Mouse (Mus musculus) MEL (cell line): ENCODE measurements around the gene Tmem205. TPM values are rescaled to one million over a fixed set of nuclear protein-coding genes. Genes with fewer than 3 reads are reported as not detected.

Experiments
- DNase-seq: peaks from one replicate; pipeline ENCODE4 v3.0.0; 2011; ENCODE audit warnings: low read depth, low spot score
- H3K27ac ChIP-seq: 2 replicates; pipeline ENCODE4 v1.5.1; 2012; ENCODE audit warnings: low read depth, mild to moderate bottlenecking, control low read depth, low read length, moderate library complexity; ENCODE audit not compliant: control insufficient read depth
- H3K27me3 ChIP-seq, 2 experiments: fragments of 150-350 bp in 1 of 2; sonication (generic) in 1 of 2; 2 replicates each; pipeline ENCODE4 v1.6.1; 2012; ENCODE audit warnings: low read length in 2 of 2, mild to moderate bottlenecking in 2 of 2, improper control_type of control experiment in 1 of 2, moderate library complexity in 1 of 2; ENCODE audit not compliant: insufficient read depth in 2 of 2, control insufficient read depth in 1 of 2
- H3K36me3 ChIP-seq, 2 experiments: 2 replicates each; pipeline ENCODE4 v1.6.1; 2012 to 2014; ENCODE audit warnings: low read length in 2 of 2, improper control_type of control experiment in 1 of 2, inconsistent platforms in 1 of 2, mild to moderate bottlenecking in 1 of 2; ENCODE audit not compliant: insufficient read depth in 2 of 2, control insufficient read depth in 1 of 2
- H3K4me1 ChIP-seq, 2 experiments: fragments of 150-350 bp in 1 of 2; sonication (generic) in 1 of 2; 2 replicates each; pipeline ENCODE4 v1.6.1; 2012; ENCODE audit warnings: low read length in 2 of 2, improper control_type of control experiment in 1 of 2, mild to moderate bottlenecking in 1 of 2; ENCODE audit not compliant: insufficient read depth in 2 of 2, control insufficient read depth in 1 of 2
- H3K4me3 ChIP-seq, 2 experiments: fragments of 150-350 bp in 1 of 2; sonication (generic) in 1 of 2; 2 replicates each; pipeline ENCODE4 v1.5.1; 2012; ENCODE audit warnings: low read depth in 2 of 2, low read length in 2 of 2, mild to moderate bottlenecking in 2 of 2, moderate library complexity in 2 of 2, control low read depth in 1 of 2, improper control_type of control experiment in 1 of 2; ENCODE audit not compliant: control insufficient read depth in 1 of 2, insufficient read depth in 1 of 2
- H3K79me2 ChIP-seq: 2 replicates; pipeline ENCODE4 v1.6.1; 2012; ENCODE audit warnings: mild to moderate bottlenecking, low read length, moderate library complexity; ENCODE audit not compliant: control insufficient read depth, poor library complexity, insufficient read depth
- H3K9ac ChIP-seq: 2 replicates; pipeline ENCODE4 v1.6.1; 2012; ENCODE audit warnings: low read depth, mild to moderate bottlenecking, control low read depth, low read length, moderate library complexity; ENCODE audit not compliant: control insufficient read depth, poor library complexity, severe bottlenecking
- H3K9me3 ChIP-seq: fragments of 150-350 bp; sonication (generic); replicated peaks from 2 replicates; pipeline ENCODE4 v1.6.1; 2012; ENCODE audit warnings: mild to moderate bottlenecking, low read length, improper control_type of control experiment, moderate library complexity; ENCODE audit not compliant: insufficient read depth
- MYB ChIP-seq: IDR thresholded peaks from 2 replicates; pipeline ENCODE4 v1.6.1; 2011; ENCODE audit warnings: mild to moderate bottlenecking, low read depth, low read length, improper control_type of control experiment
- TBP ChIP-seq: IDR thresholded peaks from 2 replicates; pipeline ENCODE4 v1.8.0; 2011; ENCODE audit warnings: low read depth, low read length, improper control_type of control experiment
- polyA plus RNA-seq, 2 experiments: library from polyadenylated mRNA; stranded (reverse) in 1 of 2; unstranded in 1 of 2; fragments of >175 nt in 1 of 2; fragments of >200 nt in 1 of 2; gene quantifications; 2 replicates each; pipeline versions ENCODE4 v1.2.1 to v1.2.4; 2012; ENCODE audit warnings: low replicate concordance in 2 of 2, low read depth in 1 of 2; ENCODE audit not compliant: insufficient read length in 2 of 2, insufficient read depth in 1 of 2, missing spikeins in 1 of 2
- total RNA-seq: library from RNA; depleted of rRNA; stranded (reverse); fragments of 300-350 nt; gene quantifications from 2 replicates; pipeline ENCODE4 v1.2.3, GENCODE M21; 2012; rRNA removed

The Tmem205 gene
- total and polyA plus RNA-seq, 3 experiments: 114 to 118 TPM; not detected in 1

- Histone ChIP-seq H3K27ac (no peak overlapping the region), H3K79me2 (no peaks in the 10 kb centered on the region), H3K9ac (no peak overlapping the region), H3K9me3 (no peaks in the 10 kb centered on the region), H3K4me3 (no peak overlapping the region), H3K36me3 (no peaks in the 10 kb centered on the region), H3K27me3 (peaks cover 4 to 12% of the 10 kb centered on the region in 2 experiments), H3K4me1 (no peaks in the 10 kb centered on the region)
- DNase-seq: no peak
- no peak for TF ChIP-seq MYB
- TF ChIP-seq TBP: no peak
- TF ChIP-seq, all 39 proteins: peak for 0
Observed at GRCm38 (mm10) chr9:21872204-21872603, 55.2 kb downstream of the Tmem205 start.

Other genes with a start within 250 kb of the Tmem205 start
- gene Ldlr, start 204.1 kb downstream of the Tmem205 start, total RNA-seq: 58.1 and 69.1 TPM in 2 replicates
- 10 to 100 TPM in 1 of 2 experiments, not detected in 1; 90.6 TPM for gene Ldlr, start 204.1 kb downstream of the Tmem205 start, polyA plus RNA-seq
- 304 and 305 TPM in 2 replicates for gene Spc24, start 167.3 kb downstream of the Tmem205 start, total RNA-seq
- gene Spc24, start 167.3 kb downstream of the Tmem205 start, polyA plus RNA-seq: 100 to 1,000 TPM in 1 of 2 experiments, not detected in 1; 377 TPM
- gene Kank2, start 128.8 kb downstream of the Tmem205 start, total RNA-seq: 5.9 and 7.6 TPM in 2 replicates
- gene Kank2, start 128.8 kb downstream of the Tmem205 start, polyA plus RNA-seq: 10 to 100 TPM in 1 of 2 experiments, not detected in 1; 16.3 TPM
- gene Angptl8, start 92.0 kb downstream of the Tmem205 start, total RNA-seq: not detected in 2 replicates
- under 1 TPM in 1 of 2 experiments, not detected in 1; 0.25 TPM for gene Angptl8, start 92.0 kb downstream of the Tmem205 start, polyA plus RNA-seq
- gene Dock6, start 74.9 kb downstream of the Tmem205 start, total RNA-seq: 3.3 and 5.0 TPM in 2 replicates
- 10 to 100 TPM in 1 of 2 experiments, not detected in 1; 21.3 TPM for gene Dock6, start 74.9 kb downstream of the Tmem205 start, polyA plus RNA-seq
- gene Rab3d, start 9.4 kb downstream of the Tmem205 start, total RNA-seq: 19.0 and 22.9 TPM in 2 replicates
- gene Rab3d, start 9.4 kb downstream of the Tmem205 start, polyA plus RNA-seq: 10 to 100 TPM in 1 of 2 experiments, not detected in 1; 44.2 TPM
- 1.0 and 1.4 TPM in 2 replicates for gene Ccdc159, start 85 bp downstream of the Tmem205 start, total RNA-seq
- gene Ccdc159, start 85 bp downstream of the Tmem205 start, polyA plus RNA-seq: 1 to 10 TPM in 1 of 2 experiments, not detected in 1; 6.4 TPM
- gene Plppr2, start 9.5 kb upstream of the Tmem205 start, total RNA-seq: 1.3 and 1.4 TPM in 2 replicates
- gene Plppr2, start 9.5 kb upstream of the Tmem205 start, polyA plus RNA-seq: 10 to 100 TPM in 1 of 2 experiments, not detected in 1; 13.9 TPM
- 12.7 and 17.2 TPM in 2 replicates for gene Swsap1, start 28.2 kb upstream of the Tmem205 start, total RNA-seq
- 10 to 100 TPM in 1 of 2 experiments, not detected in 1; 19.3 TPM for gene Swsap1, start 28.2 kb upstream of the Tmem205 start, polyA plus RNA-seq
- 139 and 192 TPM in 2 replicates for gene Epor, start 36.0 kb upstream of the Tmem205 start, total RNA-seq
- 100 to 1,000 TPM in 1 of 2 experiments, not detected in 1; 440 TPM for gene Epor, start 36.0 kb upstream of the Tmem205 start, polyA plus RNA-seq
- not detected in 2 replicates for gene Rgl3, start 61.9 kb upstream of the Tmem205 start, total RNA-seq
- not detected for gene Rgl3, start 61.9 kb upstream of the Tmem205 start, polyA plus RNA-seq
- gene Ccdc151, start 75.1 kb upstream of the Tmem205 start, total RNA-seq: 0.19 TPM in 1 of 2 replicates, not detected in the other
- under 1 TPM in 1 of 2 experiments, not detected in 1; 0.99 TPM for gene Ccdc151, start 75.1 kb upstream of the Tmem205 start, polyA plus RNA-seq
- 330 and 356 TPM in 2 replicates for gene Prkcsh, start 75.2 kb upstream of the Tmem205 start, total RNA-seq
- 100 to 1,000 TPM; 183 to 577 TPM for gene Prkcsh, start 75.2 kb upstream of the Tmem205 start, polyA plus RNA-seq
- gene Elavl3, start 124.5 kb upstream of the Tmem205 start, total RNA-seq: 0.15 and 0.20 TPM in 2 replicates
- gene Elavl3, start 124.5 kb upstream of the Tmem205 start, polyA plus RNA-seq: 1 to 10 TPM in 1 of 2 experiments, not detected in 1; 1.1 TPM
- gene Gm49318, start 143.7 kb upstream of the Tmem205 start, total RNA-seq: not detected in 2 replicates
- not detected for gene Gm49318, start 143.7 kb upstream of the Tmem205 start, polyA plus RNA-seq
- gene Zfp653, start 143.8 kb upstream of the Tmem205 start, total RNA-seq: 16.7 and 19.2 TPM in 2 replicates
- 10 to 100 TPM in 1 of 2 experiments, not detected in 1; 40.4 TPM for gene Zfp653, start 143.8 kb upstream of the Tmem205 start, polyA plus RNA-seq
- 167 and 183 TPM in 2 replicates for gene Ecsit, start 157.9 kb upstream of the Tmem205 start, total RNA-seq
- gene Ecsit, start 157.9 kb upstream of the Tmem205 start, polyA plus RNA-seq: 100 to 1,000 TPM in 1 of 2 experiments, 10 to 100 TPM in 1; 87.6 to 211 TPM
- gene Cnn1, start 171.7 kb upstream of the Tmem205 start, total RNA-seq: 0.10 and 0.19 TPM in 2 replicates
- gene Cnn1, start 171.7 kb upstream of the Tmem205 start, polyA plus RNA-seq: under 1 TPM in 1 of 2 experiments, not detected in 1; 0.06 TPM
- gene Elof1, start 189.6 kb upstream of the Tmem205 start, total RNA-seq: 390 and 421 TPM in 2 replicates
- 100 to 1,000 TPM in 1 of 2 experiments, not detected in 1; 505 TPM for gene Elof1, start 189.6 kb upstream of the Tmem205 start, polyA plus RNA-seq
- gene Acp5, start 208.2 kb upstream of the Tmem205 start, total RNA-seq: 5.8 and 15.6 TPM in 2 replicates
- gene Acp5, start 208.2 kb upstream of the Tmem205 start, polyA plus RNA-seq: 10 to 100 TPM in 1 of 2 experiments, not detected in 1; 17.4 TPM
- 80.2 and 103 TPM in 2 replicates for gene Pigyl, start 229.3 kb upstream of the Tmem205 start, total RNA-seq
- 100 to 1,000 TPM in 1 of 2 experiments, not detected in 1; 146 TPM for gene Pigyl, start 229.3 kb upstream of the Tmem205 start, polyA plus RNA-seq